Mouse (Mus musculus) left cerebral cortex, adult 11 months (tissue): ENCODE results near the gene Cd209f.
A peak's percentile ranks its signal among the peaks of the same experiment; 100 is the strongest.
"Not testable (repeated sequence)": the region's sequence is repeated elsewhere in the genome, so short reads cannot be mapped to it uniquely, and the experiment has no call there.

ENCODE experiments used
- DNase-seq: peaks from one replicate; pipeline ENCODE4 v3.0.0; 2022; ENCODE audit warnings: low spot score

Cd209f gene

GRCm38 (mm10) chr8:4105735-4106134 is at the start of gene Cd209f:
Gene Cd209f (minus strand): TSS chr8:4105835.
- not testable (repeated sequence) for DNase-seq

GRCm38 (mm10) chr8:4154878-4155277 is 49.2 kb upstream of the Cd209f start:
- no peak for DNase-seq

GRCm38 (mm10) chr8:4147272-4147671 is 41.6 kb upstream of the Cd209f start:
- no peak for DNase-seq

GRCm38 (mm10) chr8:4141721-4142120 is 36.1 kb upstream of the Cd209f start:
- no peak for DNase-seq

- peak; percentile 25 for DNase-seq
Observed at GRCm38 (mm10) chr8:4139660-4140646, 34.3 kb upstream of the Cd209f start.

- DNase-seq: no peak
Observed at GRCm38 (mm10) chr8:4133798-4134197, 28.2 kb upstream of the Cd209f start, which contains the start of gene Cd209g. Gene Cd209g (plus strand): TSS chr8:4134098.

GRCm38 (mm10) chr8:4088514-4088913 is 17.1 kb downstream of the Cd209f start:
- DNase-seq: not testable (repeated sequence)

- DNase-seq: not testable (repeated sequence)
Observed at GRCm38 (mm10) chr8:4087180-4087722, 18.4 kb downstream of the Cd209f start.
